Mouse (Mus musculus) kidney, adult 10 weeks (tissue): ENCODE data around the gene RPS10-NUDT3. TPM values are rescaled to one million over a fixed set of nuclear protein-coding genes. Genes with fewer than 3 reads are reported as not detected.

Experiments used
- polyA plus RNA-seq: library from polyadenylated mRNA; stranded (reverse); fragments of 350-450 nt; fragmentation: Illumina TruSeq; extraction: RNeasy Lipid Tissue Mini Kit (QIAGEN cat#74804); gene quantifications from one replicate; pipeline ENCODE4 v1.2.3, GENCODE M21; 2014; ENCODE audit warnings: low read depth, low replicate concordance

The RPS10-NUDT3 gene
- not detected for polyA plus RNA-seq

DNA sequence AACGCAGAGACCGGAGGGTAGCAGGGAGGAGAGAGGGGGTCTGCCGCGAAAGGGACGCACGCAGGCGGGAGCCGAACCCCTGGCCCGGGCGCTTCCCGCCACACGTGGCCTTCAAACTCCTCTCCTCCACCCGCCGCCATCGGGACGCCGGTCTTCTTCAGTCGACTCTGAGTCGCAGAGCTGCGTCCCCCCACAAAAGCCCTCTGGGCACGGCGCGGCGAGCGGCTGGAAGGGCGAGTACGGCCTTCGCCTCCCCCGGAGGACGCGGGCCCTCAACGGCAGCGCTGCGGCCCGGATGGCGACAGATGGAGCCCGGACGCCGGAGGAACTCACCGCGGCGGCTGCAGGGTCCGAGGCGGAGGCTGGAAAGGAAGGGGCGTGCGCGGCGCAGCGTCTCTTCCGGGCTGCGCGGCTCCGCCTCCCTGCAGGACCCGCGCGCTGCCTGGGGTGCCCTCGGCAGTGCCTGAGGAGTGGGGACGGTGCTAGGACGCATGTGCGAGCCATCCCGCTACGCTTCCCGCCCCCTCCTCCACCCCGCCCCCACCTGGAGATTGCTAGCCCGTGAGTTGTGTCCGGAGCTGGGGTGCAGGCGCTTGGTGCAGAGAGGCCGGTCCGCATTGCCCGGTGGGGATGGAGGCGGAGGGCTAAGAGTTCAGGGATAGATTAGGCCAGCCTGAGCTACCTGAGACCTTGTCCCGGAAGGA lies at the start of gene RPS10-NUDT3:
TSS of gene RPS10-NUDT3 (minus strand) at position 352 of the 704 bp plus-strand sequence.

DNA sequence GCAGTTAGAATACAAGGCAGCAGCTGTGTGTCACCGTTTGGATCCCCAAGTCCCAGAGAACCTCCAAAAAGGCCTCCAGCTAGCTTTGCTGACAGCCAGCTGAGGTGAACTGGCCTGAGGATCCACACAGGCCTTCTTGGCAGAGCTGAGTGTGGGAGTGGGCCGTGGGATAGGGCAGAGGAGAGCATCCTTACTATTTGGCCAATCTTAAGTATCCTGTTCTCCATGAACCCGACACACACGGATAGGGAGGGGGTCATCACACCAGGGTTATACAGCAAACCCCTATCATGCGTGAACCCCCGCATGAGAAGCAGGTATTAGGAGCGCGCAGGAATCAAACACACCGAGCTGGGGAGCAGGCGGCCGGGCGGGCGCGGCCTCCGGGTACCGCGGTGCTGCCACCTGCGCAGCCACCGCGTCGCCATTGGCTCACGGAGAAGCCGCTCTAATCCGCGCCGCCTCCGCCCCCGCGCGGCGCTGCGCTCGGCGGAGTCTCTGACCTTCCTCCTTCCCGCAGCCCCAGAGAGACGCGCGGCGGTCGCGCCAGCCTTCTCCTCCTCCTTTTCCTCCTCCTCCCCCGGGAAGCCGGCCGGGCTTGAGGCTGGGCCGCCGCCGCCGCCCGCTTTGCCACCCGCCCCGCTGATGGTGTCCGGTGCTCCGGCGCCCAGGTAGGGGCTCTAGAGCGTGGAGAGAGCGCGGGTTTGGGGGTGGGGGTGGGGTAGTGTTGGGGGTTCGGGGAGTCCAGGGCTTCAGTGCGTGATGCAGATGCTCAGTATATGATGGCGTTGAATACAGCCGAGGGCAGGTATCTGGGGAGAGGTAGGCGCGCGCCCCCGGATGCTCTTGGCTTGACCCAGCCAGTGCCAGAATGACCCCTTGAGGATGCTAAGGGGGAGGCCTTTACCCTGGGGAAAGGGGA lies 20.3 kb upstream of the RPS10-NUDT3 start, which contains the start of gene Pacsin1:
TSS of gene Pacsin1 (plus strand) at position 421 of the 922 bp plus-strand sequence.

GRCm38 (mm10) chr17:27636132-27637020 lies 1.4 kb upstream of the RPS10-NUDT3 start, which contains the start of gene Rps10:
Gene Rps10, minus strand, starts transcription at chr17:27636669.

GRCm38 (mm10) chr17:27623360-27624326 lies 11.4 kb downstream of the RPS10-NUDT3 start, which contains the start of gene Nudt3:
Gene Nudt3, minus strand, starts transcription at chr17:27623495.

DNA sequence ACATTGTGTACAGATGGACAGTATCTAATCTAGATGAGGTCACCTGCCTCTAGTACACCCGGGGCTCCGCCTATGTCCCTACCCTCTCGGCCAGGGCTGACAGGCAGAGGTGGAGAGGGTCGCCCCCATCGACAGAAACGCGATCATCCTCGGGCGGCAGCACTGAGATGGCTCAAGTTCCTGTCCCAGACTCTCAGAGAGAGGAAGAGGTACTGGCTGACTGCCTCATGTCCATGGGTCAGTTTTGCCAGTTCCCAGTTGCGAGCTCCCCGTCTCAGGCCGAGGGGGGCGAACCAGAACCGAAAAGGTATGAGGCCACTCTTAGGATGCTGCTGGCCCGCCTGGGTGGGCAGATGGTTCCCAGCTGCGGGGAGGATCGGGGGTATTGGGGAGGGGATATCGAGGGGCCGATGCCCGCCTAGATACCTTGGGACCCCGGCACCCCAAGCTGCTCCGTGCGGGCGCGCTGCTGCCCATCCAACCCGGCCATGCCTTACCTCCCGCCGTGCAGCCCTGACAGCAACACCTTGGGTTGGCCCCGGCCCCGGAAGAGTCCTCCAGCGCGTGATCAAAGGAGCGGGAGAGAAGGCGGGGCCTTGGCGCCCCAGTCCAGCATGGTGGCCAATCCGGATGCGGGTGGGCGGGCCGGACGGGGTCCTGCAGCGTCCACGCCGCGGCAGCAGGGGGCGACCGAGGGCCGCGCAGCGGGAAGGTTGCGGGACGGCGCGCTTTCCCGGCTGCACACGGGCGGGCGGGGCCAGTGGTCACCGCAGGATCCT lies 69.7 kb downstream of the RPS10-NUDT3 start, which contains the start of gene AI413582:
TSS of gene AI413582 (minus strand) at position 594 of the 779 bp plus-strand sequence.

DNA sequence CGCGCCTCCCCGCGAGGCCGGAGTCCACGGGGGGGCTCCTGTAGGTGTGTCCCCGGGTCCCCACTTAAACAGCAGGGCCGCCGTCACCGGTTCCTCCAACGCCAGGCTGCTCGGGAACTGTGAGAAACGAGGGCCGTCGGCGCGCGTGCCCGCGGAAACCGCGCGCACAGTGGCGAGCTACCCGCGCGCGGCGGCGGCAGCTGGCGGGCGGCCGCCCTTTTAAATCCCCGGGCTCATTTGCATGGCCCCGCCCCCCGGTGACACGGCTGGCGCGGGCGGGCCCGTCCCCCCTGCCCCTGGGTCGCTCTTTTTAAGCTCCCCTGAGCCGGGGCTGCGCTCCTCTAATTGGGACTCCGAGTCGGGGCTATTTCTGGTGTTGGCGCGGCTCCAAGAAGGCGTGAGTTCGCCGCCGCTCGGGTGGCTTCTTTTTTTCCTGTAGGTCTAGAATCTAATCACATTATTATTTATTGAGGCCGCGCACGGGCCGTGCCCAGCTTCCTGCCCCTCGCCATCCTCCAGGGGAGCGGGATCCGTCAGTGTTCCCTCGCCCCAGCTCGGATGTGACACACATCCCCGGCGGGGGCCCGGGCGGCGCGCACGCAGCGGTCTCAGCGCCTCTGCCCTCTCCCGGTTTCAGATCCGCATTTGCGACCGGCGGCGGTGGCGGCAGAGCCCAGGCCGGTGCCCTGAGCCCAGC lies 78.6 kb downstream of the RPS10-NUDT3 start, which contains the start of gene Hmga1:
TSS of gene Hmga1 (plus strand) at position 183 of the 697 bp plus-strand sequence.

Other genes starting within 250 kb of the RPS10-NUDT3 start
- not detected for gene Grm4, start 113.8 kb downstream of the RPS10-NUDT3 start, polyA plus RNA-seq
- gene Hmga1, start 78.7 kb downstream of the RPS10-NUDT3 start, polyA plus RNA-seq, result 3.2 TPM
- gene AI413582, start 69.5 kb downstream of the RPS10-NUDT3 start, polyA plus RNA-seq, result not detected
- 21.4 TPM for gene Nudt3, start 11.7 kb downstream of the RPS10-NUDT3 start, polyA plus RNA-seq
- 34.5 TPM for gene Rps10, start 1.4 kb upstream of the RPS10-NUDT3 start, polyA plus RNA-seq
- gene Pacsin1, start 20.3 kb upstream of the RPS10-NUDT3 start, polyA plus RNA-seq, result not detected
- not detected for gene Spdef, start 93.7 kb upstream of the RPS10-NUDT3 start, polyA plus RNA-seq
- 82.3 TPM for gene D17Wsu92e, start 185.4 kb upstream of the RPS10-NUDT3 start, polyA plus RNA-seq
- 28.2 TPM for gene Snrpc, start 202.9 kb upstream of the RPS10-NUDT3 start, polyA plus RNA-seq
- 3.7 TPM for gene Uhrf1bp1, start 221.2 kb upstream of the RPS10-NUDT3 start, polyA plus RNA-seq